Mouse (Mus musculus) lung, embryonic 15.5 days (tissue): Measurements from ENCODE around the gene Prex1. TPM values are rescaled to one million over a fixed set of nuclear protein-coding genes. Genes with fewer than 3 reads are reported as not detected.

Experiments used
- ATAC-seq: fragments of 200-750 bp; cut with Nextera tagmentation; 2 replicates; pipeline ENCODE4 v1.8.0; 2017; ENCODE audit warnings: moderate number of reproducible peaks, borderline replicate concordance; ENCODE audit not compliant: low FRiP score, low TSS enrichment; ENCODE audit errors: extremely low read depth
- H3K27ac ChIP-seq: fragments of 300-500 bp; sonication (generic); 2 replicates; pipeline ENCODE4 v1.5.1; 2015; ENCODE audit warnings: moderate library complexity, mild to moderate bottlenecking, inconsistent platforms
- H3K27me3 ChIP-seq: fragments of 300-500 bp; sonication (generic); 2 replicates; pipeline ENCODE4 v1.6.1; 2015; ENCODE audit warnings: inconsistent platforms
- H3K36me3 ChIP-seq: fragments of 300-500 bp; sonication (generic); 2 replicates; pipeline ENCODE4 v1.6.1; 2015; ENCODE audit warnings: inconsistent platforms
- H3K4me1 ChIP-seq: fragments of 300-500 bp; sonication (generic); 2 replicates; pipeline ENCODE4 v1.6.1; 2015; ENCODE audit warnings: inconsistent platforms
- H3K4me2 ChIP-seq: fragments of 300-500 bp; sonication (generic); 2 replicates; pipeline ENCODE4 v1.6.1; 2015; ENCODE audit warnings: inconsistent platforms, mild to moderate bottlenecking, moderate library complexity
- H3K4me3 ChIP-seq: fragments of 300-500 bp; sonication (generic); 2 replicates; pipeline ENCODE4 v1.5.1; 2015; ENCODE audit warnings: mild to moderate bottlenecking, inconsistent platforms
- H3K9ac ChIP-seq: fragments of 300-500 bp; sonication (generic); 2 replicates; pipeline ENCODE4 v1.6.1; 2015; ENCODE audit warnings: inconsistent platforms
- H3K9me3 ChIP-seq: fragments of 300-500 bp; sonication (generic); 2 replicates; pipeline ENCODE4 v1.6.1; 2016; ENCODE audit warnings: inconsistent platforms
- WGBS: fragments of 180-500 bp; shearing (Covaris S2); methylation state at CpG from one replicate; pipeline ENCODE4 v1.1.7; 2015; 5-methylcytosine and 5-hydroxymethylcytosine counted together
- polyA plus RNA-seq: library from polyadenylated mRNA; unstranded; fragments of >200 nt; fragmentation: Nextera tagmentation; extraction: Ambion mirVana; gene quantifications from 2 replicates; pipeline ENCODE4 v1.2.1, GENCODE M21; 2015

Gene Prex1
- polyA plus RNA-seq, 1 experiment from 2014 or later: 10.6 TPM

GRCm38 (mm10) chr2:166516818-166517353 is 196.7 kb downstream of the Prex1 start:
- Histone ChIP-seq H3K9me3 (no peaks in the 10 kb centered on the region), H3K4me3 (no peak overlapping the region), H3K4me2 (0 out of 2 replicates have a peak overlapping the region, but pooled peaks have one; percentile 30), H3K4me1 (peaks cover 12% of the 10 kb centered on the region), H3K9ac (no peak overlapping the region), H3K36me3 (no peaks in the 10 kb centered on the region), H3K27me3 (peaks cover 6% of the 10 kb centered on the region; the same call in 1 of the 2 replicates), H3K27ac (no peak overlapping the region)
- ATAC-seq: no peak
- 50% methylated on average over 6 of the region's 6 CpGs for WGBS

Other genes with a start within 250 kb of the Prex1 start
- gene Trp53rkb, start 78.7 kb upstream of the Prex1 start, polyA plus RNA-seq: 6.8 and 7.5 TPM in 2 replicates
- 4.2 and 5.0 TPM in 2 replicates for gene Arfgef2, start 91.8 kb upstream of the Prex1 start, polyA plus RNA-seq
- gene Cse1l, start 192.2 kb upstream of the Prex1 start, polyA plus RNA-seq: 123 and 127 TPM in 2 replicates